Mouse (Mus musculus) olfactory bulb, adult 2 months (tissue): Measurements from ENCODE around the gene Nln.

Source experiments
- CTCF ChIP-seq: fragments of 200-500 bp; IDR thresholded peaks from 2 replicates; pipeline ENCODE4 v1.5.1; 2012; ENCODE audit warnings: low read depth, mild to moderate bottlenecking, low read length, moderate library complexity; ENCODE audit not compliant: insufficient read depth
- POLR2A ChIP-seq: fragments of 200-500 bp; IDR thresholded peaks from 2 replicates; pipeline ENCODE4 v1.6.1; 2012; ENCODE audit warnings: mild to moderate bottlenecking, low read depth, low read length, moderate library complexity; ENCODE audit not compliant: insufficient read depth

DNA sequence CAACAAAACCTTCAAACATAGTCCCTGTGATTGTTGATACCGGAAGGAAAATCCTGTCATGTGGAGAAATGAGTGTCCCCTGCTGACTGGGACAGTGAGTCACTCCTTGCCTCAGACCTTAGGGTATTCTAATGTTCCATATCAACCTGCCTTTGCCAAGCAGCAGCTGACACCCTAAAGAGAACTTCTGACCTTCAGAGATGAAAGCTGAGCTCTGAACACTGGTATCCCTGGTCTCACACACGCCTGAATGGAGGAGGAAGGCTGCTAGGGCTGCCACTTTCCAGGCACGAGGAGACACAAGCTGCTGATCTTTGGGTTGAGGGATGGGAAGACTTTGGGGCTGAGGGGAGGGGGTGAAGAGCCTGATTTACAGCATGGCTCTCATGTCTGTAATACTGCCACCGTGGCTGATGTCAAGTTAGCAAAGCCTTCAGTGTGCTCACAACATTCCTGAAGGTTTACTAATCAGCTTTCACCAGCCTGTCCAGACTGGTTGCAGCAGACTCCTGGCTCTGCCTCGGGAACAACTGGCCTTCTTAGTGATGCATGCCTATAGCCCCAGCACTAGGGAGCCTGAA lies 131.0 kb downstream of the Nln start:
- TF ChIP-seq POLR2A, result no peak
- no peak for TF ChIP-seq CTCF
